Mouse (Mus musculus) kidney, adult 2 months (tissue): Measurements from ENCODE around the gene Rps18.

ENCODE experiments used
- CTCF ChIP-seq: fragments of 200-500 bp; conservative IDR thresholded peaks from 2 replicates; pipeline ENCODE4 v1.5.1; 2011; ENCODE audit warnings: low read depth, mild to moderate bottlenecking, control low read depth, low read length, moderate library complexity, mixed read lengths; ENCODE audit not compliant: insufficient read depth, insufficient read length
- POLR2A ChIP-seq: fragments of 200-500 bp; IDR thresholded peaks from one replicate; pipeline ENCODE4 v1.6.1; 2011; ENCODE audit warnings: low read depth, low read length, control low read depth

DNA sequence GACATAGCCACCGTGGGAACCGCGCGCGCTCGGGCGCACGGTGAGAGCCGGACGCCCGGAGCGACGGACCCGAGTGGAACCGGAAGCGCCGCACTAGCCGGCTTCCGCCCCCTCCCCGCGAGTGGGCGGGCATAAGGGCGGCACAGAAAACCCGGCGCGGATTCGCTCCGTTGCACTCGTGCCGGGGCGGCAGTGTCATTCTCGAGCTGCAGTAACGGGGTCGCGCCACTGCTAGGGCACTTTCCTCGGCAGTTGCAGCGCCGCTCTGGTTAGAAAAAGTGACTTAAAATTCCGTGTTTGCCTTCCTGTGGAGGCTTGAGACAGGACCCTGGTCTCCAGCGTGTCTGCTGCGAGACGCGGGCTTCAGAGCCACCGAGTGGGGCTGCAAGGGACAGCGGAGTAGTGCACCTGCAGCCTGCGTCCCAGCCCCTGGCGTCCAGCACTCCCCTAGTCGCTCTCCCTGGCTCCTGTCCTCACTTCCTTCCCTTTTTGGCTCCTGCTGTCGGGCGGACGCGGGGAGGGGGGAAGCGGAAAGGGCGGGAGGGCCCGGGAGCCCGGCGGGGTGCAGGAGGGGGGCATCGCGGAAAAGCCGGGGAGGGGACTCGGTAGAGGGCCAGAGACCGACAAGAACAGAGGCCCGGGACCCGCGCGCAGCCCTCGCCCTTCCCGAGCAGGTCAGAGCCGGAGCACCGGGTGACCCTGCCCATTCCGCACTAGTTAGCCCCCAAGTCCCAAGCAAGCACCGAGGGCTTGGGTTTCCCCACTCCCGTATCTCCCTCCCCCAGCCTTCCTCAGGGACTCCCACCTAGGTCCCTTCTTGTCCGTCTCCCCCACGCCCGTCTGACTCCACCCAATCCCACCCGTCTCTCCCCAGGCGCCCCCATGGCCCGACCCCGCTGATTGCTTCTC lies 26.2 kb downstream of the Rps18 start, which contains the start of gene Rgl2:
- TF ChIP-seq CTCF (0 out of 2 replicates have a peak, but pooled peaks have one; percentile 18), POLR2A (no peak)
